Mouse (Mus musculus) heart, adult 2 months (tissue): ENCODE results near the gene D7Ertd443e.

Experiments used
- CTCF ChIP-seq: fragments of 200-600 bp; IDR thresholded peaks from 2 replicates; pipeline ENCODE4 v1.8.1; 2022; ENCODE audit warnings: antibody characterized with exemption, mild to moderate bottlenecking, moderate library complexity
- POLR2A ChIP-seq: fragments of 200-500 bp; IDR thresholded peaks from 2 replicates; pipeline ENCODE4 v1.6.1; 2011; ENCODE audit warnings: mild to moderate bottlenecking, low read depth, low read length, control low read depth; ENCODE audit not compliant: insufficient read depth

DNA sequence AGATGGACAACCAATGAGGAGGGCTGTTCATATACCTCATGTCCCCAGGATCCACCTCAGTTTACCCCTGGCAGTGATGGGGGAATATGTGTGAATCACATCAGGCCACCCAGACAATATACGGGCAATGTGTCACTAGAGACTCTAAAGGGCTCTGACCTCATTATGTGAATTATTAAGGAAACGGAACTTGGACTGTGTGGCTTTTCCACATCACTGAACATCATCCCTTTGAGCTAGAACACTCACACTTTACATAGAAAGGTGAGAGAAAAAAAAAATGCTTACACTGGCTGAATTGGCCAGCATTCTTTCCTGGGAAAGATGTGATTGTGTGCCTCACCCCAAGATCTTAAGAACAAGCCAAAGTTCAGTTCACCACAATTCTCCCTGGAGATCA is 15.3 kb upstream of the D7Ertd443e start:
- TF ChIP-seq CTCF (no peak), POLR2A (no peak)
